Mouse (Mus musculus): Measurements from ENCODE around the gene Chpf2. TPM values are rescaled to one million over a fixed set of nuclear protein-coding genes. Genes with fewer than 3 reads are reported as not detected.

The Chpf2 gene
- total and polyA plus RNA-seq, 3 experiments = 37.9 to 39.7 TPM; not detected in 1

DNA sequence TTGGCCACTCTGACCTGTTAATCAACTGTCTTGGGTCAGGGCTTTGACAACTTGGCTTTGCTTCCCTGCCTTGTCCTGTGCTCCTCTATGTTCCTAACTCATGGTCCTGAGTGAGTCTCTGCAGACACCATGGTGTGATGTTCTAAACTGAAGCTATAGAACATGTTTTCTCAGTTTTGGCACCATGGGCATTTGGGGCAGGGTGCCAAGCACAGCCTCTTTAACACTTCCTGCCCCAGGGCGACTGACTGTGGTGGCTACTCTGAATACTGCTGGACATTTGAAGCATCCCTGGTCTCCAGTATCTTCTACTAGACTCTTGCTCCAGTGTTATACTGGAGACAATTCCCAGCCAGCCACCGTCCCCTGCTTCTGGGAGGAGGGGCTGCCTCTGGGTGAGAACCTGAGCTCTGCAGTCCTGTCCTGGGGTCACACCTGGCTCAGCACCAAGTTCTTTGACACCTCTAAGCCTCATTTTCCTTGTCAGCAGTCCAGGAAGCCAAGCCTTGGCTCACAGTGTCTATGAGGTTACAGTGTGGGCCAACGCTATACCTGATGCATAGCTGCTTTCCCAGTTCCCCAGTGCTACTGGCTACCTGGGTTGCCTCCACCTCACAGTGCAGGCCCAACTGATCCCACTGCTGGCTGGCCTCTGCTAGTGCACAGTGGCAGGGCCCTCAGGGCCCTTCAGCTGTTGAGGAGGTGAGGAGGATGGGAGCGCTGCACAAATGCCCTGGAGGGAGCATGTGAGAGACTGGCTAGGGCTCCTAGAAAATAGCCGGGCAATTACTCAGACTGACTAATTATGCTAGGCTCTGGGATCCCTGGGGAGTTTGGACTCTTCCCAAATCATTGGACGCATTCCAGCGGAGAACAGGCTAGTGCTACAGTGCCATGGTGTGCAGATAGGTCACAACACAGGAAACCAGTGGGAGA, 25.1 kb downstream of the Chpf2 start:
- H3K4me3 ChIP-seq (ENCODE audit: control insufficient read depth in 1 of 2, insufficient read depth in 1 of 2, low read depth in 2 of 2, low read length in 2 of 2) = no peak overlapping the region
- H3K9ac ChIP-seq (ENCODE audit: control insufficient read depth, low read depth, low read length, poor library complexity, severe bottlenecking) = no peak overlapping the region
- no peak overlapping the region for H3K27ac ChIP-seq (ENCODE audit: control insufficient read depth, low read depth, low read length)
- DNase-seq (ENCODE audit: low read depth, low spot score) = no peak
- no peak for TF ChIP-seq MAX (IDR thresholded peaks at IDR 0.05; ENCODE audit: low read length)
- TF ChIP-seq RAD21 (IDR thresholded peaks at IDR 0.05; ENCODE audit: low read depth, low read length) = no peak
- no peak for TF ChIP-seq CHD1 (IDR thresholded peaks at IDR 0.05; ENCODE audit: low read depth, low read length)
- TF ChIP-seq ELF1 (IDR thresholded peaks at IDR 0.05; ENCODE audit: low read depth, low read length) = no peak
- no peak for TF ChIP-seq GABPA (IDR thresholded peaks at IDR 0.05; ENCODE audit: low read depth, low read length)
- no peak for TF ChIP-seq POLR2AphosphoS5 (IDR thresholded peaks at IDR 0.05; ENCODE audit: borderline replicate concordance, low read depth, low read length)
- no peak for TF ChIP-seq KAT2A (conservative IDR thresholded peaks at IDR 0.05; ENCODE audit: low read depth, low read length)
- TF ChIP-seq MYC (IDR thresholded peaks at IDR 0.05; ENCODE audit: low read depth, low read length) = no peak
- TF ChIP-seq UBTF (IDR thresholded peaks at IDR 0.05; ENCODE audit: borderline replicate concordance, insufficient read depth, low read depth, low read length) = no peak
- no peak for TF ChIP-seq E2F4 (IDR thresholded peaks at IDR 0.05; ENCODE audit: borderline replicate concordance, low read depth, low read length)
- TF ChIP-seq MXI1 (IDR thresholded peaks at IDR 0.05; ENCODE audit: low read depth, low read length) = no peak
- TF ChIP-seq EP300 (IDR thresholded peaks at IDR 0.05; ENCODE audit: low read depth in 1 of 2, low read length in 2 of 2) = no peak
- no peak for TF ChIP-seq JUND (IDR thresholded peaks at IDR 0.05; ENCODE audit: low read depth, low read length)
- TF ChIP-seq ZMIZ1 (IDR thresholded peaks at IDR 0.05; ENCODE audit: low read depth, low read length) = no peak
- TF ChIP-seq ETS1 (IDR thresholded peaks at IDR 0.05; ENCODE audit: low read depth, low read length) = no peak
- no peak for TF ChIP-seq TCF12 (IDR thresholded peaks at IDR 0.05; ENCODE audit: low read depth, low read length)
- TF ChIP-seq TBP (IDR thresholded peaks at IDR 0.05; ENCODE audit: low read depth, low read length) = no peak
- no peak for TF ChIP-seq MAFK (IDR thresholded peaks at IDR 0.05; ENCODE audit: borderline replicate concordance, low read depth, low read length)
- no peak for TF ChIP-seq ZKSCAN1 (IDR thresholded peaks at IDR 0.05; ENCODE audit: low read depth, low read length)
- no peak for TF ChIP-seq MYB (IDR thresholded peaks at IDR 0.05; ENCODE audit: low read depth, low read length)
- H3K36me3 ChIP-seq (ENCODE audit: control insufficient read depth in 1 of 2, insufficient read depth in 2 of 2, low read length in 2 of 2) = no peaks in the 10 kb centered on the region
- no peaks in the 10 kb centered on the region for H3K4me1 ChIP-seq (ENCODE audit: control insufficient read depth in 1 of 2, insufficient read depth in 2 of 2, low read length in 2 of 2)
- peaks cover 15 to 26% of the 10 kb centered on the region in 2 experiments for H3K27me3 ChIP-seq (ENCODE audit: control insufficient read depth in 1 of 2, insufficient read depth in 2 of 2, low read length in 2 of 2)
- H3K9me3 ChIP-seq (replicated peaks; ENCODE audit: insufficient read depth, low read length) = no peaks in the 10 kb centered on the region
- no peaks in the 10 kb centered on the region for H3K79me2 ChIP-seq (ENCODE audit: control insufficient read depth, insufficient read depth, low read length, poor library complexity)

Data from MEL (cell line).